Mouse (Mus musculus) right cerebral cortex, postnatal 14 days (tissue): Measurements from ENCODE around the gene P4hb.
"Not testable (repeated sequence)": the region's sequence is repeated elsewhere in the genome, so short reads cannot be mapped to it uniquely, and the experiment has no call there.

Experiments used
- DNase-seq: peaks from one replicate; pipeline ENCODE4 v3.0.0; 2022

Gene P4hb

GRCm38 (mm10) chr11:120535145-120535544, 37.9 kb downstream of the P4hb start:
- no peak for DNase-seq

- DNase-seq, result no peak
These were observed 39.0 kb downstream of the P4hb start for GRCm38 (mm10) chr11:120534093-120534492.

GRCm38 (mm10) chr11:120531646-120532045, 41.4 kb downstream of the P4hb start:
- DNase-seq, result no peak

- DNase-seq, result no peak
These were observed 42.7 kb downstream of the P4hb start, which contains the start of gene Gcgr for GRCm38 (mm10) chr11:120530085-120530964. TSS of gene Gcgr (plus strand) at chr11:120530699.

DNA sequence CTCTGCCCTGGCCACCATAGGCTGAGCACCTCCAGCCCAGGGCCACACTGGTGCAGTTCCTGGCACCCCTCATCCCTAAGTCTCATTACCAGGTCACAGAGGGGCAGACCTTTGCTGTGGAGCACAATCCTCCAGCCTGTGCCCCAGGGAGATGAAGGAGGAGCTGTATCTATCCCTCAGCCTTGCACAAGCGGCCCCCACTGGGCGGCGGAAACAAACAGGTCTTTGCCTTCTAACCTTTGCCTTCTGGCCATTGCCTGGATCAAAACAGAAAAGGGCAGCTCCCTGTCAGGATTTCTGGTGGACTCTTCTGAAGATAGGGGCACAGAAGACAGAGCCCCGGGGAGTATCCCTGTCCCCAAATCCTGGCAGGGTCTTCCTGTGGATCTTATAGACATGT, 44.1 kb downstream of the P4hb start:
- no peak for DNase-seq

- no peak for DNase-seq
These were observed 45.2 kb downstream of the P4hb start for GRCm38 (mm10) chr11:120527690-120528354.

- DNase-seq, result no peak
These were observed 47.1 kb downstream of the P4hb start for GRCm38 (mm10) chr11:120525959-120526358.

GRCm38 (mm10) chr11:120522581-120522980, 50.5 kb downstream of the P4hb start:
- DNase-seq, result no peak

DNA sequence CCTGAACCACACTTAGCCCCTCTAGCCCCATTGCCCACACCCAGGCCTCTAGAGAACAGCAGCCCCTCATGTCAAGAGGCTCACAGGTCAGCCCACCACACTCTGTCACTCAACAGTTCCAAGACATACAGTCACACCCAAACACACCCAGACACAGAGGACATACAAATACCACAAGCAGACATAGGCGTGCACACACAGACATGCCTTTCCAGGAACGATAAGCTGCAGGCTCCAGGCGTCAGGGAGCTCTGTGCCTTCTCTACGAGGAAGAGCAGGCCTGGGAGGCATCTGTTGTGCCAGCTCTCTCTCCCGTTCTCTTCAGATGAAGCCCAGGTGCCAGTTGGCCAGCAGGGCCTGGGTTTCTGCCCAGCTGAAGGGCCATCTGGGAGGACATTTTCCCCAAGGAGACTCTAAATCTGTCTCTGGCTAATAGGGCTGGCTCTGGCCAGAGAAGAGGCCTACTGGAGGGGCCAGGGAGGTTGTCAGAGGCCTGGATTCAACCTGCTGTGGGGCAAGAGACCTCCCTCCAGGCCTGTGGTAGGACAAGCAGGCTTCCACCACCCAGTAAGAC, 52.0 kb downstream of the P4hb start:
- no peak for DNase-seq

DNA sequence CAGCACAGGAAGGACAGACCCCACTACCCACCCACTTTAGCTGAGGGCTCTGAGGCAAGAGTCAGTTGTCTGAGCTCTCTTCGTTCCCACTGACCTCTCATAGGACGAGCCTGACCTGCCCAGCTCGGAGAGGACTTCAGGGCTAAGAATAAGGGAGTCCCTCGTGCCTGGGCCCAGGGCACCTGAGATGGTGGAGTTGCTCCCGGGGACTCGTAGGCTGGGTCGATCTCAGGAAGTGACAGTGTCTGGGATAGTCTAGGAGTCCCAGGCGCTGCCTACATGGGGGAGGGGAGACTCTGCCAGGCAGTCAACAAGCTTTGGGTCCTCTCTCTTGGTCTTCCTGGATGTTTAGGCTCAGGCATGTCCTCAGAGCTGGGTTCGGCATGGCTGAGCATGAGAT, 52.6 kb downstream of the P4hb start:
- DNase-seq, result no peak

- DNase-seq, result no peak
These were observed 53.3 kb downstream of the P4hb start for GRCm38 (mm10) chr11:120519738-120520137.

GRCm38 (mm10) chr11:120518558-120518957, 54.5 kb downstream of the P4hb start:
- DNase-seq, result no peak

DNA sequence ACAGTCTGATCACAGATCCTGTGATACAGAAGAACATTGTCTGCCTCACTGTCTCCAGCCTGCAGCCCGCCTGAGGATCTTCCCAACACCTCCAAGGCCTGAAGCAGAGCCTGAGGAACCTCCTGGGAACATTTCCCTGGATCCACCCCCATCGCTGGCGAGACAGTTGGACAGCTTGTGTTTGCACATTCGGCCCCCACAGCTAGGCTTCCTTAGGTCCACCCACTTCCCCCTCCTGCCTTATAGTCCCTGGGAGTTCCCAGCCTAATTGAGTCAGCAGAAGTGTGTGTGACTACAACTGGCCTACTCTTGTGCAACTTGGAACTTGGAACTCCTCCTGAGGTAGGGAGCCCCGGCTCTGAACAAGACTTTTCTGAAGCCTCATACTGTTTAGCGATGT, 55.0 kb downstream of the P4hb start:
- DNase-seq, result peak; percentile 61

GRCm38 (mm10) chr11:120517147-120517546, 55.9 kb downstream of the P4hb start:
- no peak for DNase-seq

DNA sequence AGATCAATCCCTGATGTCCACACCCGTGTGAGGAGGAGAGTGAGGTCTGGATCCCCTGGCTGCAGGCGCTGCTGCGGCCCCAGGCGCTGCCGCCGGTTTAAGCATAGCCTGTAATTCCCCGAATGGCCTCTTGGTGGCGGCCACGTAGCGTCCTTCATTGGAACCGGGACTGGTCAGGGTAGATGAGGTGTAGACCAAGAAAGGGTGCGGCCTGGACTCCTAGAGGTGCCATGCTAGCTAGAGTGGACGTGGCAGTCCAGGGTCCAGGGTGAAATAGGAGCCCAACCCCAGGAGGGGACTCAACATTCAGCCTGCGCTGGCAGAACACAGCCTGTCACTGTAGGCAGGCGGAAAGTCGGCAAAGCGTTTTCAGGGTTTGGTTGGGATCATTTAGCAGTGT, 57.4 kb downstream of the P4hb start:
- peak; percentile 85 for DNase-seq

DNA sequence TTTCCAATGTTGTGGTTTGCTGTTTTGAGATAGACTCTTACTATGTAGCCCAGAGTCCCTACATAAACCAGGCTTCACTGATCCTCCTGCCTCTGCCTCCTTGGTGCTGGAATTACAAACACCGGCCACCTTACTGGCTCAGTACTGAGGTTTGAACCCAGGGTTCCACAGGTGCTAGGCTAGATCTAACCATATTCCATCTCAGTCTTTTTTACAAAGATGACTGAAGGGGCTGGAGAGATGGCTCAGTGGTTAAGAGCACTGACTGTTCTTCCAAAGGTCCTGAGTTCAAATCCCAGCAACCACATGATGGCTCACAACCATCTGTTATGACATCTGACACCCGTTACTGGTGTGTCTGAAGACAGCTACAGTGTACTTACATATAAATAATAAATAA, 58.8 kb downstream of the P4hb start:
- not testable (repeated sequence) for DNase-seq

GRCm38 (mm10) chr11:120512790-120513453, 60.1 kb downstream of the P4hb start:
- DNase-seq, result no peak

DNA sequence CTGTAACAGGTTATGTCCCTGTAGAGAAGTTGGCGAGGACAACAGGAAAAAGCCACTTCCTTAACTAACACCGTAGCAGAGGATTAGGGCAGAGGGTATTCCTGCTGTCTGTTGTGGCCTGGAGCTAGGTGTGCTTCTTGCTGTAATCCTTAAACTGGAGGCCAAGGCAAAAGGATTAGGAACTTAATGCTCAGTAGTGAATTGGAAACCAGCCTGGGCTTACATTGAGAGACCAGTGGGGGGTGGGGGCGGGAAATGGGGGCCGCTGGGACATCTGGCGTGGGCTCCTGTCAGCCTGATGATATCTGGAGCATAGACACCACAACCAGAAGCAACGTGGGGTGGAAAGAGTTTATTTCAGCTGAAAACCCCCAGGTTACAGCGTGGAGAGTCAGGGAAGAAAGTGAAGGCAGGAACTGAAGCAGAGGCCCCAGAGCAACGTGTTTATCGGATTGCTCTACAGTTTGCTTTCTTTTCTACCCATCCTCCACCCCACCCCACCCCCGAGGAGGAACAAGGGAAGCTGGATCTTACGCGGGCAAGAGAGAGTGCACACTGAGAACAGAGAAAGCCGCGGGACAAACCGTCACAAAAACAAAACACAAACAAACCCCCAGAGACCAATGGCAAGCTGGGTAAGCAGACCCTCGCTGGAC, 62.5 kb downstream of the P4hb start:
- no peak for DNase-seq
